Mouse (Mus musculus): Measurements from ENCODE around the gene Bves.

GRCm38 (mm10) chr10:45372994-45373692, 37.6 kb downstream of the Bves start:
- TF ChIP-seq CTCF (IDR thresholded peaks at IDR 0.05; ENCODE audit: control insufficient read depth, insufficient read depth, insufficient read length) (peak; percentile 59), CEBPB (IDR thresholded peaks at IDR 0.05; ENCODE audit: low read depth) (no peak), MAX (IDR thresholded peaks at IDR 0.05) (peak; percentile 59), USF1 (IDR thresholded peaks at IDR 0.05; ENCODE audit: low read depth) (no peak)
